Mouse (Mus musculus) common myeloid progenitor, adult 5-6 weeks (primary cell): ENCODE data around the gene Olfr1412. TPM values are rescaled to one million over a fixed set of nuclear protein-coding genes. Genes with fewer than 3 reads are reported as not detected.
A peak's percentile ranks its signal among the peaks of the same experiment; 100 is the strongest.

ENCODE experiments used
- ATAC-seq: replicated peaks from 2 replicates; pipeline ENCODE4 v1.8.0; 2016; ENCODE audit warnings: low read depth, mild to moderate bottlenecking, moderate TSS enrichment, inconsistent platforms; ENCODE audit not compliant: poor library complexity, severe bottlenecking
- total RNA-seq: library from RNA; stranded (forward); fragments of 200-1000, 187-1606 nt; gene quantifications from 2 replicates; pipeline ENCODE4 v1.2.3, GENCODE M21; 2017

The Olfr1412 gene
- total RNA-seq = not detected in 2 replicates

DNA sequence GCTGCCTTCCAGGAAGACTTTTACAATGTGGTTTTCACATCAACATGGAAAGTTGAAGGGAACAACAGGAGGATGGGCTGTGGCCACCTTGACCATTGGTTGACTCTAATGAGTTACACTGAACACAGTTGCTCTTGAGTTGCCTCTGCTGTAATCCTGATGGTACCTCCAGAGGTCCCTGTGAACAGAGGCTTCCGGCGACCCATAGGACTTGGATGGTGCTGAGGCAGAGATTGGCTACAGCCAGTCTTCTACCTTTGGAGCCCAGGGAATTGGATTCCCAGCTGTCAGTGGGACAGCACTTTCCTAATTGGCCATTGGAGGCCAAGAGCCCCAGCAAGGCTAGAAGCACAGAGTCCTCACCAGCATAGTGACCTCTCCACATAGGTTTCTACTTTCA is at the start of gene Olfr1412:
Gene Olfr1412, plus strand, starts transcription at position 301 of the 400 bp plus-strand sequence.
- ATAC-seq = no peak

DNA sequence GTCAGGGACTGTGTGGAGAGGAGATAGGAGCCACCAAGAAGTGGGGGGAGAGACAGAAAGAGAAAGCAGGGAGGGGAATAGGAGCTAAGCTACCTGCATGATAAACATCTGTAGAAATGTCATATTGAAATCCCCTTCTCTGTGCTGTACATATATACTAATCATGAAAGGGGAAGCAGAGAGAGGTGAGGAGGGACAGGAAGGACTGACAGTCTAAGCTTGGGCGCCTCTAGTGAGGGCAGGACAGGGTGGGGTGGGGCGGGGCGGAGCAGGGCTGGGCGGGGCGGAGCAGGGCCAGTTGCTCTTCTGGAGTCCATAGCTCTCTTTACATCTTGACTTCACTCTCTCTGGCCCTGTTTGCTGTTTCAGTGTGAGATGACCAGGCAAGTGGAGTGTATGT is 48.6 kb upstream of the Olfr1412 start:
- ATAC-seq = peak; percentile 74

- ATAC-seq = no peak
Measured at GRCm38 (mm10) chr1:92539071-92539470, 46.5 kb upstream of the Olfr1412 start.

DNA sequence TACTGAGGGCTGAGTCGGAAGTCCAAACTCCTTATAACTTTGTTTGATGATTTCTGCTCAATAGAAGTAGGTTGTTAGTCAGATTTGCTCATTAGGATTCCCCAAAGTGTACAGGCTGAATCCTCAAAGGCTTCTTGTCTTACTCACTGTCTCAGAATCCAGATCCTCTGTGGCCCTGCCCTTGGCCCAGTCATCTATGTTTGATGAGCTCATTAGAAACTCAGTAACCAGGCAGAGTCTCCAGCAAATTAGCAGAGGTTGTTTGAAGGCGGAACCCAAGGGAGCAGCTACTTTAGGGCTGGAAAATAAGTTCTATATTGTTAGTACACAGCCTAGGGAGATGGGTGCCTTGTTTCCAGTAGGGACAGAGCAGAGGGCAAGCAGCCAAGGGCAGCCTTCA is 39.6 kb upstream of the Olfr1412 start:
- ATAC-seq = no peak

- no peak for ATAC-seq
Measured at GRCm38 (mm10) chr1:92571022-92571421, 14.6 kb upstream of the Olfr1412 start, which contains the start of gene Olfr1413. TSS of gene Olfr1413 (plus strand) at chr1:92571322.

DNA sequence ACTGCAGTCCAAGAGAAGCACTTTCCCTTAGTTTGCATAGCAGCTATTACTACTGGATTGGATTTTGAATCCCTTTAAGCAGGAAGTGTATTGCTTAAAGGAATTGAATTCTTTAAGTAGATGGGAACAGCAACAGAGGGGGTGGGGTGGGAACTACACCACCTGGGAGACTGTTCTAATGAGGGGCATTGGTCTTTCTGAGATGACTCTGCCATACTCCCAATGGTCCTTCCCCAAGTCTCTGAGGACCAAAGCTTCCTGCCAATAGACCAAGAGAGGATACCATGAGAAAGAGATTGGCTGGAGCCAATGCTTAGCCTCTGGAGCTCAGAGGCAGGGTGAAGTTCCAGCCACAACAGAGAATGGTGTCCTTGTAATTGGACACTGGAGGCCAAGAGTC is 8.5 kb downstream of the Olfr1412 start, which contains the start of gene Olfr1411:
Gene Olfr1411, plus strand, starts transcription at position 301 of the 400 bp plus-strand sequence.
- no peak for ATAC-seq

GRCm38 (mm10) chr1:92596019-92596418 is 10.4 kb downstream of the Olfr1412 start:
- ATAC-seq = no peak

DNA sequence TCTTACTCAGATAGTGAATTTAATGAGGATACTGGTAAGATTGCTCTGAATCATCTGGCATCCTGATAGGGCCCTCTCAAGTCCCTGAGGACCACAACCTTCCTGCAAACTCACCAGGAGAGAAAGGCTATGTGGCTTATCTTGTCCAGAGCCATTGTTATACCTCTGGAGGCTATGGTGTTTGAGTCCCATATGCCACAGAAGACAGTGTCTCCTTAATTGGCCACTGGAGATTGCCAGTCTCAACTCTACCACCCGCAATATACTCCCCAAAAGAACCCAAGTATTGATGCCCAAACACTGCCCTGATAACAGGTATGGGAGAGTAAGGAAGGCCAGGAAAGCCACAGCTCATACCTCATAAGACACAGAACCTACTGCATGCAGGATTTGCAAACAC is 19.9 kb downstream of the Olfr1412 start, which contains the start of gene Olfr1410:
Gene Olfr1410, plus strand, starts transcription at position 301 of the 400 bp plus-strand sequence.
- ATAC-seq = no peak

- no peak for ATAC-seq
Measured at GRCm38 (mm10) chr1:92607711-92608110, 22.1 kb downstream of the Olfr1412 start.

- ATAC-seq = peak; percentile 74; the same call in 1 of the 2 replicates
Measured at GRCm38 (mm10) chr1:92611008-92611407, 25.4 kb downstream of the Olfr1412 start.

GRCm38 (mm10) chr1:92613175-92613574 is 27.6 kb downstream of the Olfr1412 start:
- no peak for ATAC-seq

GRCm38 (mm10) chr1:92614516-92614915 is 28.9 kb downstream of the Olfr1412 start:
- ATAC-seq = 0 out of 2 replicates have a peak, but pooled peaks have one; percentile 35

- ATAC-seq = no peak
Measured at GRCm38 (mm10) chr1:92616046-92616445, 30.5 kb downstream of the Olfr1412 start.

DNA sequence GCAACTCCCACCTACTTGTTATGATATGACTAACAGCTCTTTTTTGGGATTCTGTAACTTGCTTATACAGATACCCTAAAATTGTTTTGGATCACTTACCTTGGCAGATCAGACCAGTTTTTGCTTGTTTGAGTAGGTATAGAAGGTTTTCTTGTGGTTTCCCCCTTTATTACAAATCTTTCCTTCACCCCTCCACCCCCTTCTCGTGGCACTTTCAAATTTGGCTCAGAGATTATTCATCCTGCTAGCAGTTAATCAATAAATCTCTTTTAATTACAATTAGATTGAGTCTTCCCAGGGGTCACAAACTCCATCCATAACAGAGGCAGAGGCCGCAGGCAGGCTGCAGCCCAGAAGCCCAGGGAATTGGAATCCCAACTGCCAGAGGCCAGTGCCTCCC is 31.9 kb downstream of the Olfr1412 start, which contains the start of gene Olfr12:
Gene Olfr12, plus strand, starts transcription at position 301 of the 400 bp plus-strand sequence.
- no peak for ATAC-seq

GRCm38 (mm10) chr1:92618360-92618759 is 32.8 kb downstream of the Olfr1412 start:
- no peak for ATAC-seq

DNA sequence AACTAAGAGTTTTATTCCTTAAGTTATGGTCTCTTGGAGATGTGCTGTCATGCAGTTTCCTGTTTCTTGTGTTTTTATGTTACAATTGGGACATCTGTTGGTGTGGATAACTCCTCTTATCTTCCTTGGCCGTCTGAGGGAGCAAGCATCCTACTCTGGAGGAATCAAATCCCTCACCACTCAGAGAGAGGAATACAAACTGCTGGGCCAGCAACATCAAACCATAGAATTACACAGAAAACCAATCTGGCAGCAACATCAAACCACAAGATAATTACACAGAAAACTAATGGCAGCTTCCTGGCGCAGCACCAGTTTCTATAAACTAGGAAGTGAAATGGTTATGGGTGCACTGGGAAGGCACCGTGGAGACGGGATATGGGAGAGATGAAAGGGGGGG is 42.6 kb downstream of the Olfr1412 start:
- peak; percentile 83 for ATAC-seq

GRCm38 (mm10) chr1:92632196-92632595 is 46.6 kb downstream of the Olfr1412 start:
- ATAC-seq = no peak

- ATAC-seq = no peak
Measured at GRCm38 (mm10) chr1:92632948-92633347, 47.4 kb downstream of the Olfr1412 start.

DNA sequence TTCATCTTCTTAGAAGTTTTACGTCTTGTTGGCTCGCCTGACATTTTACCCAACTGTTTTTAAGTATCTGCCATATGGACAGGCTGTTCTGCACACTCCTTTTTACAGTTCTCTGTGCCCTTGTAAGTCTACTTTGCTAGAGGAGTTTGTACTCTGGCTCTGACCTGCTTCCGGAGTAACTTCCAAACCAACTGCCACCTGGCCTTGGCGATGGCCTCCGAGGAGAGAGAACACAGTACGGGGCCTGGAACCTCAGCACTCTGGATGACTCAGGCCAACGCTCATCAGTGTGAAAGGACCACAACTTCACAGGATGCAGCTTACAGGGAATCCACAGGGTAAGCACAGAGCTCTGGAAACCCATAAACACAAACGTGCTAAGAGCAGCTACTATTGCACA is 48.1 kb downstream of the Olfr1412 start:
- no peak for ATAC-seq

DNA sequence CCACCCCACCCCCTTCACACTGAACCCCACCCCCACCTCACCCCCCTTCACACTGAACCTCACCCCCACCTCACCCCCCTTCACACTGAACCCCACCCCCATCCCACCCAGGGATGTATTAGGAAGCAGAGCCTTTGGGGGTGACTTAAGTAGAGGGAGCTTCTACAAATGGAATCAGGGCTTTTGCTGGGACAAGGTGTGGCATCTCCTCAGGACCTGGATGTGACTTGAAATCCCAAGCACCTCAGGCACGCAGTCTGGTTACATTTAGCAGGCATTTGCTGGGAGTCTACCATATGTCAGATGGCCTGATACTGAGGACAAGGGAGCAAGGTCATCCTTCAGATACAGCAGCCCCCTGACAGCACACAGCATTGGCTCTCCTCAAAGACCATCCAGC is 49.0 kb downstream of the Olfr1412 start:
- ATAC-seq = no peak

DNA sequence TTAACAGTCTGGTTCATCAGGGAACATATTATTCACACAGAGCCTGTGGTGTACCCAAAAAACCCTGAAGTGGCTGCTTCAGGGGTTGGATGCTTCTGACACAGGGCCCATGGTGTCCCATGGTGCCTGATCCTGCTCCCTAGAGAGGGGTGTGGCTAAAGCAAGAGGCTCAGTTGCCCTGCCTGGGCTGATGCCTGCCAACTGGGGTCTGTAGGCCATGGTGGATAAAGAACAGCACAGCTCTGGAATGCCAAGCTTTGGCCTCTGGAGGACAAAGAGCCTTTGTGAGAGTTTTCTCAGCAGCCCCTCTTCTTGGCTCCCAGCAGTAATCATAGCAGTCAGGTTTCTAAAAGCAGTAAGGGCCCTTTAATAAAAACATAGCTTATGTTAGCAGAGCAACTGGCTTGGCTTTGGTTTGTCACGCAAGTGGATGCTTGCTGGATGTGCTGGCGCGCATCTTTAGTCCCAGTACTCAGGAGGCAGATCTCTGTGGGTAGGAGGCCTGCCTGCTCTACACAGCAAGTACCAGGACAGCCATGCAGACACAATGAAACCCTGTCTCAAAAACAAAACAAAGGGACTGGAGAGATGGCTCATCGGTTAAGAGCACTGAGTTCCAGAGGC is 49.5 kb downstream of the Olfr1412 start:
- no peak for ATAC-seq

DNA sequence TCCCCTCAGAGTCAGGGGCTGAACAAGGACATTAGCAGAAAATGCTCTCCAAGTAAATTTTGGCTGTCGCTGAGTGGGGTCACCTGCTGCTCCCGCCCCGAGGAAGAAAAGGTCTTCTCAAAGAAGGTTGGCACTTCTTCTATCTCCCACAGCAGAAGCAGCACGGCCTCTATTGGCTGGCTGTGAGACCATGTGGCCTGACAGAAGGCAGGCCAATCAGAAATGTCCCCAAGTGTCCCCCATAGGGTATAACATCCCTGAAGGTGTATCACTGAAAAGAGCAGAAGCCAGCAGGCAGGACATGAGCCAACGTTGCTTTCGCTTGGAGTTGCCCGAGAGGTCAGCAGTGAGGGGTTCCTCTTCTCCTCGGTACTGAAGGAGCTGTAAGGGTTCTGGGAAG is 50.4 kb downstream of the Olfr1412 start:
- no peak for ATAC-seq
